Mouse (Mus musculus) embryonic fibroblast, embryonic 13.5 days (primary cell): ENCODE measurements around the gene Spred2.

Experiments
- CTCF ChIP-seq: IDR thresholded peaks from 2 replicates; pipeline ENCODE4 v1.5.1; 2011; ENCODE audit warnings: mild to moderate bottlenecking, control low read depth, low read length, moderate library complexity, borderline replicate concordance; ENCODE audit not compliant: insufficient read depth
- POLR2A ChIP-seq: IDR thresholded peaks from 2 replicates; pipeline ENCODE4 v1.6.1; 2011; ENCODE audit warnings: low read depth, mild to moderate bottlenecking, control low read depth, low read length, moderate library complexity

- TF ChIP-seq CTCF (no peak), POLR2A (no peak)
These were observed 48.6 kb upstream of the Spred2 start for GRCm38 (mm10) chr11:19875551-19875950.
